Mouse (Mus musculus): Measurements from ENCODE around the gene Clstn2. TPM values are rescaled to one million over a fixed set of nuclear protein-coding genes. Genes with fewer than 3 reads are reported as not detected.

Clstn2 gene
- total RNA-seq, 1 experiment from 2014 or later, result not detected

DNA sequence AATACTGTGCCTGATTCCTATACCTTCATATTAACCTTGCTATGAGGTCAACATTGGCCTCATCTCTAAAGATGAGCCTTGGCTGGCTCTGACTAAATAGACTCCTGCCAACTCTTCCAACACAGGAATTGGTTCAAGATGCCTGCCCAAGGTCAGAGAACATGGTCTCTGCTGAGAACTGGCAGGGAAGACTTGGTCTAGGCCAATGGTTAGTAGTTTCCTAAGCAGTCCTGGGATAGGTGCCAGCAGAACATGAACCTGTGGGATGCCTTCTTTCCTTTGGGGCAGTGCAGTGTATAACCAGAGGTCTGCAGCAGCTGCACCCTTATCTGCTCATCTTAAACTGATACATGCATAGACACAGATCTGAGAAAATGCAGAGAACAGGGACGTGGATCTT is 505.7 kb downstream of the Clstn2 start:
- no peak for ATAC-seq (ENCODE audit: extremely low read depth, insufficient number of reproducible peaks, low FRiP score, poor library complexity, severe bottlenecking)

DNA sequence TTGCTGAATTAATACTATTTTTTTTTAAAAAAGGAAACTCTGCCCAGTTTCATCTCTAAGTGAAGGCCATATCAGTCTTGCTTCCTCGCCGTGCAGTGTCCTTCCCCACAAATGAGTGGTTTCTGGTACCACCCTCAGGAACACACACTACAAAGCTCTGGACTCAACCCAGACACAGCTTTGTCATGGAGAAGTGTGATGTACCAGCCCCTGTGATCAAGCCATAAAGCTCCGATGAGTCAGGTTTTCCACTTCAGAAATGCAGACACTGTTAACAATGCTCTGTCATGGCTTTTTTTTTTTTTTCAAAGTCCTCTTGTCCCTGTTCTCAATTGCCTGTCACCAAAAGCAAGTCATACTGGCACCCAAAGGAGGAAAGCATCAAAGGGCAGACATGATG is 507.4 kb downstream of the Clstn2 start:
- ATAC-seq (ENCODE audit: extremely low read depth, insufficient number of reproducible peaks, low FRiP score, poor library complexity, severe bottlenecking), result no peak

DNA sequence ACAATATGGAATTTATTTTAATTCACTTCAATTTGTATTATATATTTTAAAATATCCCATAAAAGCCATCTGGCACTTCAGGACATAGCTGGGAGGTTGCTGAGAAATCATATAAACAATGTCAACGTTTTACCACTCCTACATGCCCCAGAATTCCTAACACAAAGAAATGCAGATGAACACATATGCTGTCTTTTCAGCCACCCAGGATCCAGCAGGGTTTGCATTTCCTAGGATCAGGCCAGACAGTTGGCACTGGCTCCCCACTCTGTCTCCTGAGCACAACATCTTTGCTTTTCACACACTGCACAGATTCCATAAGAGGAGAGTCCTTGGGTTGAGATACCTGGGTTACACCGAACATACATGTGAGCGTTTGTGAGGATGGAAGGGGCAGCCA is 508.1 kb downstream of the Clstn2 start:
- ATAC-seq (ENCODE audit: extremely low read depth, insufficient number of reproducible peaks, low FRiP score, poor library complexity, severe bottlenecking), result no peak

DNA sequence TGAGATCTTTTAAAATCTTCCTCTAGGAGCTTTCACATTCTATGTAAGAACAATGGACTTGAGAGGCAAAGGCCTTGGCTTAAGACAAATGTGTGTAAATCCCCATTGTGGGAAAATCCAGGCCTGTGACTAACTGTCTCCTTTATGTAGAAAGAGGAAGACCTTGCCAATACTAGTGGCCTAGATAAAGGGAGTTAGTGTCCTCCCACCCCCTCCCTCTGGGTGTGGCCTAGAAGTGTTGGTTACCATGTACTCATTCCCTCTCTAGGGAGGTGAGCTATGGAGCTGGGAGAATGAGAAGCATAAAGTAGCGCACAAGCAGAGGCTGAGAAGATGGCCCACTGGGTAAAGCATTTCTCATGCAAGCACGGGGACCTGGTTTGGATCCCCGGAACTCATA is 512.2 kb downstream of the Clstn2 start:
- no peak for ATAC-seq (ENCODE audit: extremely low read depth, insufficient number of reproducible peaks, low FRiP score, poor library complexity, severe bottlenecking)

DNA sequence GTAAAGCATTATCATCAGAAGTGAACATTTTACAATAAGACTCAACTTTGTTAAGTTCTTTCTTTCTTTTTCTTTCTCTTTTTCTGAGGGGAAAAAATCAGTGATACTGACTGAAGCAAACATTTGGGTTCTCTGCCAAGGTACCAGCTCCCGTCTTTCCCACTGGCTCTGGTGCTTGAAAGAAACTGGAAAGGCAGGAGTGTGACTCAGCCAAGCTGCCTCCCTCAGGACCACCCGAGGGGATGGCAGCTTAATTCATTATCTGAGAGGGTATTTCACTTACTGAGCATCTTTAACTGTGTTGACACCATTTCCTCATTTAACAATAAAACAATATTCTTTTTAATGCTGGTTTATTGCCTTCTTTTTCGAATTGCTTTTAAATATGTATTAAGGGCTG is 516.0 kb downstream of the Clstn2 start:
- ATAC-seq (ENCODE audit: extremely low read depth, insufficient number of reproducible peaks, low FRiP score, poor library complexity, severe bottlenecking), result no peak

DNA sequence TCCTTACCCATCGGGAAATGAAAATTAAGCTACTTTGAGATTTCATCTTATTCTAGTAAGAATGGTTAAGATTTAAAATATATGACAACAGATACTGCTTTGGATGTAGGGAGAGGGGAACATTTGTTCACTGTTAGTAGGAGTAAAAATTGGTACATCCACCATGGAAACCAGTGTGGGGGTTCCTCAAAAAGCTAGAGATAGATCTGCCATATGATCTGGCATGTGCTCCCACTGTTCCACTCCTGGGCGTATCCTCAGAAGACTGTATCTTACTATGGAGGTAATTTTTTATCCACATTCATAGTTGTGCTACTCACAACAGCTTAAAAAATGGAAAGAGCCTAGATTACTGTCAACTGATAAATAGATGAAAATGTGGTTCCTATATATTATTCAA is 518.3 kb downstream of the Clstn2 start:
- ATAC-seq (ENCODE audit: extremely low read depth, insufficient number of reproducible peaks, low FRiP score, poor library complexity, severe bottlenecking), result no peak

DNA sequence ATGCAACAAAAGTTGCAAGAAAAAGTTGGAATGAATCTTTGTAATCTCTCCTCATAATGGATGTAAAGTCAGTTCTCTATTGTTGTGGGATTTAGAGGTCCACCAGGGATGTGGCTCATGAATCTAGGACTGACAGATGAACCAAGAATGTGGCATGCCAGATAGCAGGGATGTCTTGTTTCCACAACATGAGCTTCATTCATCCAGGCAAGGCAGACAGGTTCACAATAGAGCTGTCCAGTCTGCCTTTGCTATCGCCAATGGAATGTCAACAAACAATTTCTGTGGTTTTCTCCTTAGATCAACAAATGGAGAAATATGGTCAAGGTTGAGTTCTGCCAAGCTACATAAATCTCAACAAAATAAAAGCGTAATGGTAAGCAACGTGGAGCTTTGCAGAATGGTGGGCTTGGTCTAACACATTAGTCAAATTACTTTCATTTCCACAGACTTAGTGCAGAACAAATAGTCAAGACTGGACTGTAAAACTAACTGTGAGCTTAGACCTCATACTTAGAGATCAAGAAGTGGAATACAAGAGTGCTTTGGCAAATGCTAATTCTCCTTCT is 520.6 kb downstream of the Clstn2 start:
- no peak for ATAC-seq (ENCODE audit: extremely low read depth, insufficient number of reproducible peaks, low FRiP score, poor library complexity, severe bottlenecking)

DNA sequence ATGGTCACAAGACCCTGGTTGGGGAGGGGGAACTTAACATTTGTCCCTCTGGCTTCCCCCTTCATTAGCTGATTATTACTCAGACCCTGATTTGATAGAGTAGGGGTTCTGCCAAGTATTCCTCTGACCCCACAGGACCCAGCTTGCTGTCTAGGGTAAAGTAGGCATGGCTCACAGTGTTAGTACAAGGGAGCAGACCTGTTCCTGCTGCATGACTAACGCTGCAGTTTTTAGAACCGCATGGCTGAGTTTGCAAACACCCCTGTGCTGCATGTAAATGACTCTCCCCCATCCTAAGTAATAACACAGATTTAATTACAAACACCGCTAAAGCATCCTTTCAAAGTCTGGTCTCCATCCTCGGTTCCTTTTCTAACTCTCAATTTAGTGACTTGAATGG is 531.6 kb downstream of the Clstn2 start:
- no peak for ATAC-seq (ENCODE audit: extremely low read depth, insufficient number of reproducible peaks, low FRiP score, poor library complexity, severe bottlenecking)

DNA sequence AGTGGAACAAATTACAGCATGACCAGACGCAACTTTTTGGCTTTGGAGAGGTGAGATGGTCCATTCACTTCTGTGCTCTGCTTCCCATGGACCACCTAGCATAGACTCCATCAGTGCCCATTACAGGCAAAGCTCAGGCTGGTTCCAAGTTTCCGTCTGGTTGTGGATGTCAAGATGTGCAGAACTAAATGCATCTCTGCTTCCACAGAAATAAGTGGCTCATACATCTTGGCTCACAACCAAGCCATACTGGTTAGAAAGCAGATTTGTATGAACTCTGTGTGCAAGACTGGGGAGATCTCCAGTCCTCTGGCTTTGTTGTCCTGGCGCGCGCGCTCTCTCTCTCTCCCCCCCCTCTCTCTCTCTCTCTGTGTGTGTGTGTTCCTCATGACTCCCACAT is 537.9 kb downstream of the Clstn2 start:
- no peak for ATAC-seq (ENCODE audit: extremely low read depth, insufficient number of reproducible peaks, low FRiP score, poor library complexity, severe bottlenecking)

DNA sequence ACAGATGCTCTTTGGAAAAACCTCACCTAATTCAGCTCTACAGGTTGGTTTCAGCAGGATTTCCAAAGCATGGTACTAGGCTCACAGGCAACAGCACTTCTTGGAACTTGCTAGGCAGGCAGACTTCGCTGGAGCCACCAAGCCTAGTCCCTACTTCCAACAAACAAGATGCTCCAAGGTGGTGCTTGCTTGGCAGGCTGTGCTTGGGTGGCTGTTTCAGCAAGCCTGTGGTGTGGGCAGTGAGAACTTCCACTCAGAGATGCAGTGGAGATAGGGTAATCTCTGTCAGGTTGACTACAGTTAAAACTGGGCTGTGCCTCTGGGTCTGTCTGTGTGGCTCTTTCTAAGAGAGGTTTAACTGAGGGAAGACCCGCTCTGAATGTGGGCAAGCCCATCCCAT is 541.4 kb downstream of the Clstn2 start:
- no peak for ATAC-seq (ENCODE audit: extremely low read depth, insufficient number of reproducible peaks, low FRiP score, poor library complexity, severe bottlenecking)

DNA sequence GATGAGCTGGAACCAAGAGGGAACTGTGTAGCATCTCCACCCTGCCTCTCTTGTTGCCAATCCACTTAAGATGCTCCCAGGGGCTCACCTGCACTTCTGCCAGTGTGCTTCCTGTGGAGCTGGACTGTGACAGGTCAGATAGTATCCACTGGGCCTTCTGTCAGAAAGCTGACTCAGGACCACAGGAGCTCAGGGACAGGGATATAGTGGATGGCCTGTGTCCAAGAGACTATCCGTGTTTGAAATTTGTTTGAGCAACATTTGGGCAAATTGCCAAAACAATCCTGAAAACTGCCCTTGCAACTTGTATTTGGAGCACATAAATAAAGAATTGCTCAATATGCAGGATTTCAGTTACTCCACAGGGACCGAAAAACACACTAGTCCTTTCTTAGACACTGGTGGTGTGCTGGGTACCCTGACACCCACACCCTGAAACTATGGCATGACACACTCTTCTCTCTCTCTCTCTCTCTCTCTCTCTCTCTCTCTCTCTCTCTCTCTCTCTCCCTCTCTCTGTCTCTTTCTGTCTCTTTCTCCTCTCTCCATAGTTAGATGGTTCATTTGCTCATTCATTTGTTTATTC is 542.3 kb downstream of the Clstn2 start:
- no peak for ATAC-seq (ENCODE audit: extremely low read depth, insufficient number of reproducible peaks, low FRiP score, poor library complexity, severe bottlenecking)

DNA sequence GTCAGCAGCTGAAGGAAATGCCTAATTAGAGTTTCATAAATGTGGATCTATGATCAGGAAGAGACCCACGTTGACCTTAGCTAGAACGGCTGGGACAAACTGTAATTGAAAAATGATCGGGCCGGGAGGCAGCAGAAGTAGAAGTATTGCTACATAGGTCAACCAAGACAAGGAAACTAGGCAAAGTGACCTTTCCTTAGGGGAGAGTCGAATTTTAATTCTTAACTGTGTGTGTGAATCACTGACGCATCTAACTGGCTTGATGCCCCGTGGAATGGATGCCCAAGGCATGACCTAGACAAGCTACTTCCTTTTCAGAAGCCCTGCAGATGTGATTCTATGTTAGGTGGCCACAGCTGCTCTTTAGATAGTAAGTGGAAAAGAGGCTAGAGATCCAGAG is 546.2 kb downstream of the Clstn2 start:
- no peak for ATAC-seq (ENCODE audit: extremely low read depth, insufficient number of reproducible peaks, low FRiP score, poor library complexity, severe bottlenecking)

DNA sequence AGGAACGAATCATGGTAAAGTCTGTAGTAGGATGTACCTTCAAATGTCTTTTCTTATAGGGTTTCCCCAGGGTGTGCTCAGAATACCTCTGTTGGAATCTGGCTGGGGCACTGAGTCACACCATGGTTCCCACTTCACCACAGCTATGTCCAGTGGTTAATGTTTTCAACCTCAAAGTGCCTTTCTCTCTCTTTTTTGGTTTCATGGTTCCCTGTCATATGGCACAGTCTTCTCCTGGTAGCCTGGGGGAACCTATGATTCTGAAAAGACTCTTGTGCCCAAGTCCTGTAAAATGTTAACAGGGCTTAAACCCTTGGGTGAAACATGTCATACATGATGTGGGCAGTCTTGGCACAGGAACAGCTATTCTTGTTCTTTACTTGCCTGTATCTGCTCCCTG is 551.8 kb downstream of the Clstn2 start:
- no peak for ATAC-seq (ENCODE audit: extremely low read depth, insufficient number of reproducible peaks, low FRiP score, poor library complexity, severe bottlenecking)

DNA sequence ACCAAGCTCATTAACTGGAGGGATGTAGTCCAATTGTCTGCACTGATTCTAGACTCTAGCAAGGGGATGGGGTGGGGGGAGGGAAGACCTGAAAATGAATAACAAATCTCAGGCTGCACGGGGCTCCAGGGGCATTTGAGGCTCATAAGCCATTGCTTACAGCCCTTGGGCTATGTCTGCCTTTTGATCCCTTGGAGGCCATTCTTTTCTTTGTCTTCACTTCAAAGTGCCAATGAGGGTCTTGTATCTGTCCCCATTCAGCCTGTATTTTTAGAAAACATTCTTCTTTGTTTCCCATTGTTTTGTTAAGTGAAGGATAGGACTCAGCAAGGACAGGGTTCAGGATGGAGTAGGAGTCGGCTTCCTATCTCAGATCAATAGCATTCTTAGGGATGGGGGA is 556.0 kb downstream of the Clstn2 start:
- no peak for ATAC-seq (ENCODE audit: extremely low read depth, insufficient number of reproducible peaks, low FRiP score, poor library complexity, severe bottlenecking)

DNA sequence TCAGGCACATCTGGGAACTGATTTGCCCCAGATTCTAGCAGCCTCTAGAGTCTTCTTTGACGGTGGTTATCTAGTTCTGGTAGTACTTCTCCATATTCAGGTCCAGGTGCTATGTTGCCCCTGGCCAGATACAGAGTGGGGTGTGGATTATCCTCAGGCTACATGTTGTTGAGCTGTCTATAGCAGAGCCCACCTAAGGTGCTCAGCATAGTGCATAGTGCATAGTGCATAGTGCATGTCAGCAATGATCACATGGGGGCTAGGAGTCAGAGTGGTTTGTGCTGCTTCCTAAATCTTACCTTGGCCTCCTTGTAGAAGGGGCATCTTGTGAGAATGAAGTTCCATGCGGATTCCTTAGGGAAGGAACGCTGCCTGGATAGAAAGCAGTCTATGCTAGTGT is 556.5 kb downstream of the Clstn2 start:
- no peak for ATAC-seq (ENCODE audit: extremely low read depth, insufficient number of reproducible peaks, low FRiP score, poor library complexity, severe bottlenecking)

DNA sequence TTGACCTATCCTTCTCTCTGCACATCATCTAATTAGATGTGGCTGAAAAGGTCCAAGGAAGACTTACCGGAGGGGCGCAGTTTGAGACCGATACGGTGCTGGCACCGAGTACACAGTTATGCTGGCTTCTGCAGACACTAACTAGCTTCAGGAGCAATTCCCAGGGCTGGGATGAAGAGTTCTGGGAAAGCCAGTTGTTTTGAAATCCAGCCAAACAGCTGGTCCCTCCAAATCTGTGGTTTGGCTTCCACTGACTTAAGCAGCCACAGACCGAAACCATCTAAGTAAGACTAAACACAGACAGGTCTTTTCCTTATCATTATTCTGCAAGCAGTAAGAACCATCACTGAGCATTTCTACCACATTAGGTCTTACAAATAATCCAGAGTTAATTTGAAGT is 558.1 kb downstream of the Clstn2 start:
- ATAC-seq (ENCODE audit: extremely low read depth, insufficient number of reproducible peaks, low FRiP score, poor library complexity, severe bottlenecking), result no peak

DNA sequence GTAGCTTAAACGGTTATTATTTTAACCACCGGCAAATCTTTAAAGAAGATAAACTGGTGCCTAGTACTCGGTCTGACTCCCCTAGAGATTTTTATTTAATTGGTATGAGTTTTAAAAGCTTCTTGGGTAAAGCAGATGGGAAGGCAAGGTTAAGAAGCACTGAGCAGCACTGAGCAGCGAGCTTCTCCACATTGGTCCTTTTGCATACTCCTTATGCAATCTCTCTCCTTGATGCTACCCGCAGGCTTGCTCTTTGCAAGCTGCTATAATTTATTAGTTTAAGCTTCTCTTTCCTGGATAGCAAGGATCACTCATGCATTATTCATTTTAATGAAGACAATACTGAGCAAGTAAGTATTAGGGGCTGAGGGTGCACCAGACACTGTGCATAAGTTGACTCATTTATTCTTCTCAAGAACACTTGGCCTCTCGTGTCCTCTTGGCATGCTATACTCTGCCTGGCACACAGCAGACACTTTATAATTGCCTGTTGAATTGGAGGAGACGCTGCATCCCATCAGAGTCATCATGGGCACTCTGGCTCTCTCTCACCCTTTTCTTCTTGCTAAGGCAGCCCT is 561.9 kb downstream of the Clstn2 start:
- ATAC-seq (ENCODE audit: extremely low read depth, insufficient number of reproducible peaks, low FRiP score, poor library complexity, severe bottlenecking), result no peak

DNA sequence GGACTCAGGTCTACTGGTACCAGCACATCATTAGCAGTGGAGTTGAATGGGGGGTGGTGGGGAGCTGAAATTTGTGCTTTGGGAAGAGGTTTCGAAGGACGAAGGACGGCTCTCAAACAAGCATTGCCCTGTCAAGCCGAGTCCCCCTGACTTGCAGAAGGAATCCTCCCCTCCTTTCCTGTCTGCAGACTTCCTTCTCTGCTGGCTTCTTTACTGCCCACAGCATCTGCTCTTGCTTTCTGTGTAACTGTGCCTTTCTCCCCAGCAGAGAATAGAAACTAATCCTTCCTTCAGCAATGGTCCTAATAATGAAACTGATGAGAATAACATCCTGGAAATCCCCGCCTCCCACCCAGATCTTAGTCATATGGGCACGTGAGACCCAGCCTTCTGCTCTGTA is 572.5 kb downstream of the Clstn2 start:
- ATAC-seq (ENCODE audit: extremely low read depth, insufficient number of reproducible peaks, low FRiP score, poor library complexity, severe bottlenecking), result no peak

DNA sequence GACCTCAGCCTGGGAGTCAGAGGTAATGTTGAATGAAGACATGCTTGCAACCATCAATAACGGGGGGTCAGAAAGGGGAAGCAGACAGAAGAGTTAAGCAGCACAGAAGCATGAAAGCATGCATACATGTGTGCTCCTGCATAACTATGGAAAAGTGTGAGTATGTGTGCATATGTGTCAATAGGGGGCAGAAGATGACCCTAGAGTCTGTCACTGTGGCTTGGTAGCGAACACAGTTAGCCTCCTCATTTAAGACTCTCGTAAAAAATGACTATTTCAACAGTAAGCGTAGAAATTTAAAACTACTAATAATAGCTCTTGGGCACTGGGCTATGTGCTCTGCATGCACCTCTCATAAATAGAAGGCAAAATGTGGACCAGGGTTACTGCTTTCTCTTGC is 573.2 kb downstream of the Clstn2 start:
- ATAC-seq (ENCODE audit: extremely low read depth, insufficient number of reproducible peaks, low FRiP score, poor library complexity, severe bottlenecking), result no peak

DNA sequence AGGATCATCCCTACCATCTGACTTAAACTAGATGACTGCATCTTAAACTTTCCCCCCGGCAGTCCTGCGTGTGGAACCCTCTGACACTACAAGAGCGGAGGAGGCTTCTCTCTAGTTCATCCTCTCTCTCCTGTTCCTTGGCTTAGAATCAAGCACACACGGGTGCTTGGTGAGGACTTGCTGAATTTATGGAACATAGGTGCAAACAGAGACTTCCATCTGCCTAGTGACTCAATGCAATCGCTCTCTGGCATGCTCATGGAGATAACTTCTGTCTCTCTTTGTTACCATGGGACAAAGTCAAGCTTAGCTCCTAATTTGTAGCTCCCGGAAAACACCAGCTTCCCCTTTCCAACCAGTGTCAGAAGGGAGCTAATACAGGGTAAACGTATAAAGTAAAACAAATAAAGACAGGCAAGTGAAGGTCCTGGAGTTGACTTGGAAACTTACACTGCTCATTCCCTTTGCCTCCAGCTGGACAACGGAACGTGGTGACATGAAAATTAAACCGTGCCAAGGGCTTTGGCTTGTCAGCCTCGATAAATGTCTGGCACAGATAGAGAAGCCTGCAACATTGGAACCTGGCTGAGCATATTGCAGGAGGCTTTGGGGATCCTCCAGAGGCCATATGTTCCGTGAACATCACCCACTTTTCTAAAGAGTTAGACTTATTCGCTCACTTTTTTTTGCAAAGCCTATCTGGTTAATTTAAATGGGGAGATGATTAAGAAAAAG is 583.5 kb downstream of the Clstn2 start:
- ATAC-seq (ENCODE audit: extremely low read depth, insufficient number of reproducible peaks, low FRiP score, poor library complexity, severe bottlenecking), result no peak
